Mouse (Mus musculus): Measurements from ENCODE around the gene Kif22. TPM values are rescaled to one million over a fixed set of nuclear protein-coding genes. Genes with fewer than 3 reads are reported as not detected.
A peak's percentile ranks its signal among the peaks of the same experiment; 100 is the strongest.

Kif22 gene
- 43.8 and 60.1 TPM in 2 replicates for polyA plus RNA-seq (2012; rRNA removed)
- polyA plus RNA-seq (2014; fragmentation: Nextera tagmentation; extraction: Ambion mirVana): 101 and 112 TPM in 2 replicates

- Histone ChIP-seq H3K9me3 (ENCODE audit: control insufficient read depth, low read length) (no peaks in the 10 kb centered on the region), H3K27me3 (ENCODE audit: control insufficient read depth, insufficient read depth, low read length) (no peaks in the 10 kb centered on the region), H3K4me3 (ENCODE audit: insufficient read depth in 1 of 2, low read depth in 2 of 2, low read length in 2 of 2) (peak within 1 kb of the TSS; percentile 72 to 97), H3K27ac (peak within 1 kb of the TSS; percentile 75), H3K4me1 (replicated peaks; ENCODE audit: control insufficient read depth in 2 of 2, insufficient read depth in 2 of 2, low read length in 1 of 2) (peaks cover 12 to 14% of the 10 kb centered on the region in 2 experiments), H3K9ac (replicated peaks) (peak within 1 kb of the TSS; percentile 98), H3K4me2 (ENCODE audit: low read depth) (peak within 1 kb of the TSS; percentile 80), H3K36me3 (replicated peaks; ENCODE audit: control insufficient read depth, insufficient read depth, low read depth) (peaks cover 28% of the 10 kb centered on the region)
- TF ChIP-seq CTCF (IDR thresholded peaks at IDR 0.05; ENCODE audit: low read depth): no peak
- TF ChIP-seq EP300 (IDR thresholded peaks at IDR 0.05; ENCODE audit: low read depth): no peak
- DNase-seq (ENCODE audit: low read depth in 3 of 3, low spot score in 3 of 3): peak; percentile 83
- peak; percentile 88 for ATAC-seq (ENCODE audit: insufficient read depth)
- under 1% methylated on average over 53 of the region's 53 CpGs for WGBS (ENCODE audit: insufficient replicate concordance)
These were observed at the start of gene Kif22 for GRCm38 (mm10) chr7:127041851-127042672. TSS of gene Kif22 (minus strand) at chr7:127042471.

GRCm38 (mm10) chr7:127091114-127091896 is 49.0 kb upstream of the Kif22 start, which contains the start of gene AI467606:
TSS of gene AI467606 (plus strand) at chr7:127091359.
- H3K4me1 ChIP-seq (replicated peaks; ENCODE audit: control insufficient read depth in 2 of 2, insufficient read depth in 2 of 2, low read length in 1 of 2): peaks cover 17 to 38% of the 10 kb centered on the region in 2 experiments
- DNase-seq (ENCODE audit: low read depth in 3 of 3, low spot score in 3 of 3) (peak; percentile 72 to 83 (median 75)), ATAC-seq (ENCODE audit: insufficient read depth) (peak; percentile 87)
- TF ChIP-seq CTCF (IDR thresholded peaks at IDR 0.05; ENCODE audit: low read depth) (no peak), EP300 (IDR thresholded peaks at IDR 0.05; ENCODE audit: low read depth) (peak; percentile 71)
- no peaks in the 10 kb centered on the region; the same call in 1 of the 2 replicates for H3K36me3 ChIP-seq (replicated peaks; ENCODE audit: control insufficient read depth, insufficient read depth, low read depth)
- peak within 1 kb of the TSS; percentile 59 for H3K4me2 ChIP-seq (ENCODE audit: low read depth)
- no peaks in the 10 kb centered on the region for H3K27me3 ChIP-seq (ENCODE audit: control insufficient read depth, insufficient read depth, low read length)
- peak within 1 kb of the TSS; percentile 76 for H3K9ac ChIP-seq (replicated peaks)
- H3K4me3 ChIP-seq (ENCODE audit: insufficient read depth in 1 of 2, low read depth in 2 of 2, low read length in 2 of 2): peak within 1 kb of the TSS; percentile 57 to 74
- 11% methylated on average over 16 of the region's 16 CpGs for WGBS (ENCODE audit: insufficient replicate concordance)
- H3K9me3 ChIP-seq (ENCODE audit: control insufficient read depth, low read length): no peaks in the 10 kb centered on the region
- H3K27ac ChIP-seq: peak within 1 kb of the TSS; percentile 21

GRCm38 (mm10) chr7:127090154-127091113 is 48.2 kb upstream of the Kif22 start:
- Histone ChIP-seq H3K4me2 (ENCODE audit: low read depth) (peak overlapping the region; percentile 59), H3K36me3 (replicated peaks; ENCODE audit: control insufficient read depth, insufficient read depth, low read depth) (no peaks in the 10 kb centered on the region; the same call in 1 of the 2 replicates), H3K27me3 (ENCODE audit: control insufficient read depth, insufficient read depth, low read length) (no peaks in the 10 kb centered on the region), H3K9me3 (ENCODE audit: control insufficient read depth, low read length) (no peaks in the 10 kb centered on the region), H3K4me3 (ENCODE audit: insufficient read depth in 1 of 2, low read depth in 2 of 2, low read length in 2 of 2) (peak overlapping the region; percentile 57 to 74), H3K4me1 (replicated peaks; ENCODE audit: control insufficient read depth in 2 of 2, insufficient read depth in 2 of 2, low read length in 1 of 2) (peaks cover 17 to 41% of the 10 kb centered on the region in 2 experiments), H3K9ac (replicated peaks) (peak overlapping the region; percentile 76), H3K27ac (peak overlapping the region; percentile 21)
- ATAC-seq (ENCODE audit: insufficient read depth) (peak; percentile 12), DNase-seq (ENCODE audit: low read depth in 3 of 3, low spot score in 3 of 3) (no peak)
- 35% methylated on average over 20 of the region's 20 CpGs for WGBS (ENCODE audit: insufficient replicate concordance)
- TF ChIP-seq EP300 (IDR thresholded peaks at IDR 0.05; ENCODE audit: low read depth) (no peak), CTCF (IDR thresholded peaks at IDR 0.05; ENCODE audit: low read depth) (peak; percentile 4; the same call in 1 of the 2 replicates)

Data from liver, embryonic 14.5 days (tissue).